ENCODE assay signal across 12 mouse cellular contexts in genomic region chr6:94676840-94677239, GRCm38 (mm10). TPM values are rescaled to one million over a fixed set of nuclear protein-coding genes. Genes with fewer than 3 reads are reported as not detected.
DNase-seq lines count a peak whose midpoint lies in the region; ATAC-seq and TF ChIP-seq lines count a peak whose summit lies in the region.
"Had no signal": no experiment of that assay in that cellular context is flagged by ENCODE, and none has a peak within 500 bp of the region (broad histone marks: within the 10 kb centered on the region; RNA-seq: fewer than 3 reads in every experiment).

No protein-coding gene starts in this region.

- H3K9ac ChIP-seq in forebrain, embryonic 15.5 days (replicated peaks): no peak overlapping the region
- H3K9ac ChIP-seq in hindbrain, postnatal 0 days (replicated peaks; ENCODE audit: low read length): no peak overlapping the region
- no peak overlapping the region for H3K9ac ChIP-seq in embryonic facial prominence, embryonic 15.5 days
- H3K9ac ChIP-seq: midbrain, embryonic 15.5 days had no signal

- ATAC-seq in forebrain, embryonic 15.5 days (replicated peaks): no peak
- ATAC-seq in hindbrain, postnatal 0 days: no peak
- ATAC-seq in embryonic facial prominence, embryonic 15.5 days (ENCODE audit: insufficient number of reproducible peaks, low FRiP score, low TSS enrichment, low read depth): no peak
- ATAC-seq: midbrain, embryonic 15.5 days had no signal

- no peak overlapping the region for H3K4me3 ChIP-seq in forebrain, embryonic 10.5 days
- no peak overlapping the region for H3K4me3 ChIP-seq in forebrain, embryonic 15.5 days
- no peak overlapping the region for H3K4me3 ChIP-seq in hindbrain, postnatal 0 days (ENCODE audit: low read length)
- H3K4me3 ChIP-seq in hindbrain, embryonic 10.5 days: no peak overlapping the region
- H3K4me3 ChIP-seq in embryonic facial prominence, embryonic 15.5 days (replicated peaks): no peak overlapping the region
- H3K4me3 ChIP-seq: midbrain, embryonic 15.5 days had no signal

- no peaks in the 10 kb centered on the region for H3K36me3 ChIP-seq in forebrain, embryonic 10.5 days (replicated peaks)
- no peaks in the 10 kb centered on the region for H3K36me3 ChIP-seq in forebrain, embryonic 15.5 days
- H3K36me3 ChIP-seq in hindbrain, postnatal 0 days (ENCODE audit: insufficient read depth, low read length): no peaks in the 10 kb centered on the region
- no peaks in the 10 kb centered on the region for H3K36me3 ChIP-seq in hindbrain, embryonic 10.5 days
- no peaks in the 10 kb centered on the region for H3K36me3 ChIP-seq in embryonic facial prominence, embryonic 15.5 days
- H3K36me3 ChIP-seq: midbrain, embryonic 15.5 days had no signal

- no peak overlapping the region for H3K4me2 ChIP-seq in forebrain, embryonic 15.5 days (replicated peaks)
- H3K4me2 ChIP-seq in hindbrain, postnatal 0 days (ENCODE audit: low read depth, low read length): peak overlapping the region; percentile 42
- peak overlapping the region; percentile 8; the same call in 1 of the 2 replicates for H3K4me2 ChIP-seq in embryonic facial prominence, embryonic 15.5 days (replicated peaks)
- H3K4me2 ChIP-seq: midbrain, embryonic 15.5 days had no signal

- peaks cover 95% of the 10 kb centered on the region for H3K4me1 ChIP-seq in forebrain, embryonic 10.5 days
- peaks cover 46% of the 10 kb centered on the region for H3K4me1 ChIP-seq in forebrain, embryonic 15.5 days
- H3K4me1 ChIP-seq in hindbrain, postnatal 0 days (ENCODE audit: insufficient read depth, low read length): peaks cover 14% of the 10 kb centered on the region
- peaks cover 70% of the 10 kb centered on the region for H3K4me1 ChIP-seq in hindbrain, embryonic 10.5 days (replicated peaks)
- peaks cover 51% of the 10 kb centered on the region for H3K4me1 ChIP-seq in embryonic facial prominence, embryonic 15.5 days

- no peak for TF ChIP-seq CTCF in hindbrain, postnatal 0 days (IDR thresholded peaks at IDR 0.05; ENCODE audit: low read depth)

- no peak for DNase-seq in forebrain, embryonic 10.5 days (ENCODE audit: extremely low spot score, low spot score)
- no peak for DNase-seq in hindbrain, postnatal 0 days (ENCODE audit: low spot score)
- DNase-seq in hindbrain, embryonic 10.5 days (ENCODE audit: low spot score): no peak
- peak; percentile 48 for DNase-seq in lung, postnatal 25 days (ENCODE audit: low spot score)
- no peak for DNase-seq in cerebellum, postnatal 36 days
- no peak for DNase-seq in cerebellum, postnatal 14 days
- DNase-seq: adrenal gland, postnatal 14 days; cerebellum, adult 18-20 months; kidney, postnatal 10 days had no signal

- no peaks in the 10 kb centered on the region for H3K27me3 ChIP-seq in forebrain, embryonic 10.5 days (ENCODE audit: poor library complexity, severe bottlenecking)
- no peaks in the 10 kb centered on the region for H3K27me3 ChIP-seq in forebrain, embryonic 15.5 days
- H3K27me3 ChIP-seq in hindbrain, postnatal 0 days (ENCODE audit: insufficient read depth, low read length): no peaks in the 10 kb centered on the region
- H3K27me3 ChIP-seq in hindbrain, embryonic 10.5 days (ENCODE audit: insufficient read depth, poor library complexity, severe bottlenecking): no peaks in the 10 kb centered on the region
- no peaks in the 10 kb centered on the region; the same call in 1 of the 2 replicates for H3K27me3 ChIP-seq in embryonic facial prominence, embryonic 15.5 days
- H3K27me3 ChIP-seq: midbrain, embryonic 15.5 days had no signal

- WGBS in forebrain, embryonic 10.5 days: 78% methylated on average over 3 of the region's 3 CpGs
- 78% methylated on average over 3 of the region's 3 CpGs for WGBS in forebrain, embryonic 15.5 days
- WGBS in hindbrain, postnatal 0 days: 74% methylated on average over 3 of the region's 3 CpGs
- 83% methylated on average over 3 of the region's 3 CpGs for WGBS in hindbrain, embryonic 10.5 days
- WGBS in embryonic facial prominence, embryonic 15.5 days: 58% methylated on average over 3 of the region's 3 CpGs

- peak overlapping the region; percentile 58; the same call in 1 of the 2 replicates for H3K27ac ChIP-seq in forebrain, embryonic 10.5 days
- H3K27ac ChIP-seq in forebrain, embryonic 15.5 days (replicated peaks): no peak overlapping the region
- 0 out of 2 replicates have a peak overlapping the region, but pooled peaks have one; percentile 36 for H3K27ac ChIP-seq in hindbrain, postnatal 0 days
- no peak overlapping the region for H3K27ac ChIP-seq in hindbrain, embryonic 10.5 days
- H3K27ac ChIP-seq in embryonic facial prominence, embryonic 15.5 days (replicated peaks): peak overlapping the region; percentile 58; the same call in 1 of the 2 replicates
- H3K27ac ChIP-seq: midbrain, embryonic 15.5 days had no signal

- H3K9me3 ChIP-seq in forebrain, embryonic 10.5 days: no peaks in the 10 kb centered on the region
- H3K9me3 ChIP-seq in forebrain, embryonic 15.5 days: no peaks in the 10 kb centered on the region
- H3K9me3 ChIP-seq in hindbrain, postnatal 0 days (ENCODE audit: low read length): no peaks in the 10 kb centered on the region
- H3K9me3 ChIP-seq in hindbrain, embryonic 10.5 days: no peaks in the 10 kb centered on the region
- no peaks in the 10 kb centered on the region for H3K9me3 ChIP-seq in embryonic facial prominence, embryonic 15.5 days (replicated peaks)
- H3K9me3 ChIP-seq: midbrain, embryonic 15.5 days had no signal

RNA-seq across cellular contexts. Expression of gene Lrig1, which starts 23.1 kb away (rescaled TPM):
- polyA plus RNA-seq in forebrain, embryonic 10.5 days (2016; fragmentation: Nextera tagmentation; extraction: Ambion mirVana): 18.8 and 20.6 TPM in 2 replicates
- 7.4 and 9.8 TPM in 2 replicates for polyA plus RNA-seq in forebrain, embryonic 15.5 days (2015; fragmentation: Nextera tagmentation; extraction: Ambion mirVana)
- 131 and 146 TPM in 2 replicates for total RNA-seq in hindbrain, postnatal 0 days (2014; rRNA removed)
- polyA plus RNA-seq in hindbrain, postnatal 0 days (2015; fragmentation: Nextera tagmentation; extraction: Ambion mirVana): 23.0 and 27.8 TPM in 2 replicates
- 12.7 and 14.4 TPM in 2 replicates for polyA plus RNA-seq in hindbrain, embryonic 10.5 days (2016; fragmentation: Nextera tagmentation; extraction: Ambion mirVana)
- polyA plus RNA-seq in embryonic facial prominence, embryonic 15.5 days (2015; fragmentation: Nextera tagmentation; extraction: Ambion mirVana): 28.9 TPM in 2 replicates

Comparison
In these comparisons a context has a peak if more than half of its experiments do, and no peak if none do; other contexts are left out.
1. H3K27ac ChIP-seq: peak in forebrain, embryonic 10.5 days (single experiment), hindbrain, postnatal 0 days (single experiment) and embryonic facial prominence, embryonic 15.5 days (single experiment); none in forebrain, embryonic 15.5 days (single experiment) and hindbrain, embryonic 10.5 days (single experiment).